Mouse (Mus musculus) lung, embryonic 15.5 days (tissue): ENCODE measurements around the gene Slc44a4. TPM values are rescaled to one million over a fixed set of nuclear protein-coding genes. Genes with fewer than 3 reads are reported as not detected.
A peak's percentile ranks its signal among the peaks of the same experiment; 100 is the strongest.

Source experiments
- ATAC-seq: fragments of 200-750 bp; cut with Nextera tagmentation; 2 replicates; pipeline ENCODE4 v1.8.0; 2017; ENCODE audit warnings: moderate number of reproducible peaks, borderline replicate concordance; ENCODE audit not compliant: low FRiP score, low TSS enrichment; ENCODE audit errors: extremely low read depth
- H3K27ac ChIP-seq: fragments of 300-500 bp; sonication (generic); 2 replicates; pipeline ENCODE4 v1.5.1; 2015; ENCODE audit warnings: moderate library complexity, mild to moderate bottlenecking, inconsistent platforms
- H3K27me3 ChIP-seq: fragments of 300-500 bp; sonication (generic); 2 replicates; pipeline ENCODE4 v1.6.1; 2015; ENCODE audit warnings: inconsistent platforms
- H3K36me3 ChIP-seq: fragments of 300-500 bp; sonication (generic); 2 replicates; pipeline ENCODE4 v1.6.1; 2015; ENCODE audit warnings: inconsistent platforms
- H3K4me1 ChIP-seq: fragments of 300-500 bp; sonication (generic); 2 replicates; pipeline ENCODE4 v1.6.1; 2015; ENCODE audit warnings: inconsistent platforms
- H3K4me2 ChIP-seq: fragments of 300-500 bp; sonication (generic); 2 replicates; pipeline ENCODE4 v1.6.1; 2015; ENCODE audit warnings: inconsistent platforms, mild to moderate bottlenecking, moderate library complexity
- H3K4me3 ChIP-seq: fragments of 300-500 bp; sonication (generic); 2 replicates; pipeline ENCODE4 v1.5.1; 2015; ENCODE audit warnings: mild to moderate bottlenecking, inconsistent platforms
- H3K9ac ChIP-seq: fragments of 300-500 bp; sonication (generic); 2 replicates; pipeline ENCODE4 v1.6.1; 2015; ENCODE audit warnings: inconsistent platforms
- H3K9me3 ChIP-seq: fragments of 300-500 bp; sonication (generic); 2 replicates; pipeline ENCODE4 v1.6.1; 2016; ENCODE audit warnings: inconsistent platforms
- WGBS: fragments of 180-500 bp; shearing (Covaris S2); methylation state at CpG from one replicate; pipeline ENCODE4 v1.1.7; 2015; 5-methylcytosine and 5-hydroxymethylcytosine counted together
- polyA plus RNA-seq: library from polyadenylated mRNA; unstranded; fragments of >200 nt; fragmentation: Nextera tagmentation; extraction: Ambion mirVana; gene quantifications from 2 replicates; pipeline ENCODE4 v1.2.1, GENCODE M21; 2015

The Slc44a4 gene
- polyA plus RNA-seq: 0.94 and 1.5 TPM in 2 replicates

DNA sequence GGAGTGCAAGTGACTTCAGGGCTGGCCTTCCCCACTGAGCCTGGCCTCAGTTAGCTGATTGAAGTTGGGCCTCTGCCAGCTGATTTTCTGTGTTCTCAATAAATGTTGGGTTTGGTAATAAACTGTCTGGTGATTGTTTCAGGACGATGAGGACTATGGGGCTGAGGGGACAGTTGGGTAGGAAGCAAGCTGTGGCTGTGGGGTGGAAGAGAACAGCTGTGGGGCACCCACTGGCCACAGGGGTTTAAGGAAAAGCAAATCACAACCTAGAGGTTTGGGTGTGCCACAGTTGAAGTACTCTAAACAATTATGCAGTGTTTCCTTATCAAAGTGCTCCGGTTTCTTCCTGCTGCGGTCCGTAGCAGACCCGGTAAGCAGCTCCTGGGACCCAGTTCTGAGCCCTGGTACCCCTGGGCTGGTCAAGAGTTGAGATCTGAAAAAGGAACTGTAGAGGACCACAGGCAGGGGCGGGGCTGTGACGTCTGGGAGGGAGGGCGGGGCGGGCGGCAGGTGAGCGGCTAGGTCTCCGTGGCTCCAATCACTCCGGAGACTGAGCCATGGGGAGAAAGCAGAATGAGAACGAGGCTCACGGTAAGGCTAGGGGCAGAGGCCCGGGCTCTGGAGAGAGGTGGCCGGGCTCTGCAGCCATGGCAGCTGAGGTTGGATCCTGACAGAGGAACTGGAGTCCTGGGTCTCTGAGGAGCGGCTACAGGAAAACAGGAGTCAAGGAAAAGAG lies at the start of gene Slc44a4:
Slc44a4 (plus strand) TSS at position 537 of the 736 bp plus-strand sequence.
- ATAC-seq: no peak
- peaks cover 16% of the 10 kb centered on the region; the same call in 1 of the 2 replicates for H3K4me1 ChIP-seq
- WGBS: 34% methylated on average over 18 of the region's 18 CpGs
- peaks cover 49% of the 10 kb centered on the region for H3K36me3 ChIP-seq
- no peaks in the 10 kb centered on the region for H3K27me3 ChIP-seq
- peak within 1 kb of the TSS; percentile 27; the same call in 1 of the 2 replicates for H3K4me2 ChIP-seq
- no peak within 1 kb of the TSS for H3K4me3 ChIP-seq
- H3K27ac ChIP-seq: peak within 1 kb of the TSS; percentile 19; the same call in 1 of the 2 replicates
- H3K9me3 ChIP-seq: no peaks in the 10 kb centered on the region
- H3K9ac ChIP-seq: no peak within 1 kb of the TSS

DNA sequence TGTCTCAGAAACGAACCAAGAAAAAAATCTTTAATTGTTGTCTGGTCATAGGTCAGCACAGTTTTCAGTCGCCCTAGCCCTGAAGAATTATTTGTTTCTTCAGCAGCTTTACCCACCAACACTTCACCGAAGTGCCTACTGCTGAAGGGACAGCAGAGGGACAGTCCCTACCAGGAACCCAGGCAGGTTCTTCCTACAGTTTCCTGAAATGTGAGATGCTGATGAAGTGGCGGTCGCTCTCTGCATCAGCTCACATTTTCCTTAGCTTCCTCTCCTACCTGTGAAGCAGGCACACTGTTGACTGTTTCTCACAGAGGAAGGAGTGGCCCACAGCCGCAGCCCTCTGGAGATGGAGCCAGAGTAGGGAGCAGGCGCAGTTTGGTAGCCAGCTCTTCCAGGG lies 48.3 kb upstream of the Slc44a4 start:
- Histone ChIP-seq H3K4me3 (no peak overlapping the region), H3K4me1 (no peaks in the 10 kb centered on the region)
- 51% methylated on average over 7 of the region's 7 CpGs for WGBS

DNA sequence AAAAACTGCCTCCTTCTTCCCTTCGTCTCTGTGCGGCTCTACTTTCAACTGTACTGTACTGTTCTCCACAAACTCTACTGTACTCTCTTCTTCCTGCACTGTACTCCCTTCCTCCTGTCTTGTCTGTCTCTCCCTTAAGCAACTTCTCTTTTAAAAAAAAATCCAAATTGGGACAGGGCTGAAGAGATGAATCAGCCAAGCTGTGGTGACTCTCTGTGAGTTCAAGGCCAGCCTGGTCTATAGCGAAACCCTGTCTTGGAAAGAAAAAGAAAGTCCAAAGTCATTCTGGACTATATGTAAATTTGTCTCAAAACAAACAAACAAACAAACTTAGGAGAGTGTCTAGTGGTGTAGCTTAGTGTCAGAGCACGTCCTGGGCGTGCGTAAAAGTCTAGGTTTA lies 39.9 kb upstream of the Slc44a4 start:
- no peak overlapping the region for H3K9ac ChIP-seq
- no peak for ATAC-seq
- H3K4me3 ChIP-seq: no peak overlapping the region
- WGBS: 81% methylated on average over 6 of the region's 6 CpGs
- H3K27me3 ChIP-seq: no peaks in the 10 kb centered on the region
- H3K36me3 ChIP-seq: no peaks in the 10 kb centered on the region
- H3K4me1 ChIP-seq: no peaks in the 10 kb centered on the region
- no peak overlapping the region for H3K27ac ChIP-seq
- H3K9me3 ChIP-seq: no peaks in the 10 kb centered on the region
- no peak overlapping the region for H3K4me2 ChIP-seq

More for the DNA sequence above, 48.3 kb upstream of the Slc44a4 start:
- H3K9ac ChIP-seq: no peak overlapping the region
- H3K36me3 ChIP-seq: no peaks in the 10 kb centered on the region
- H3K9me3 ChIP-seq: no peaks in the 10 kb centered on the region
- H3K27me3 ChIP-seq: no peaks in the 10 kb centered on the region
- no peak for ATAC-seq
- no peak overlapping the region for H3K27ac ChIP-seq
- H3K4me2 ChIP-seq: no peak overlapping the region

DNA sequence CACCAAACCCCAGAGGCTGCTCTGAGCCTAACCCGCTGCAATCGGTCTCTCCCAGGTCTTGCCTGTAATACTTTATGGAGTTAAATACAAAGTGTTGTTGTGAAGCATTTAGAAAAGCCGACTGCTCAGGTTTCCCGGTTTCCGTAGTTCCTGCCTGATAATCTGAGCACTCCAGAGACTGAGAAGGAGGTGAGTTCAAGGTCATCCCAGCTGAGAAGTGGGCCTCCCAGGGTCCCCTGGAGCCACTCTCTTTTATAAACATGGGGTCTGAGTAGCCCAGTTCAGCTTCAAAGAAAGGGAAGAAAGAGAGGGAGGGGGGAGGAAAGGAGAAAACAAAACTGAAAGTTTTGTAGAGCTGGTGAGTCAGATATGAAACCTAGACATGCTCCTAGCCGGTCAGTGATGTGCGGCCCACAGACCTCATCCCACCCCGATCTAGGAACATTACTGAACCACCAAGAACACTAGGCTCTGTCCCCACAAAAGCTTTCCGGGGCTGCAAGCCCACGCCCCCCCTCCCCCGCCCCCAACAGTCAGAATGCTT lies 34.9 kb upstream of the Slc44a4 start, which contains the start of gene Zbtb12:
Zbtb12 (plus strand) TSS at position 148 of the 544 bp plus-strand sequence.
- no peak for ATAC-seq
- no peak within 1 kb of the TSS for H3K27ac ChIP-seq
- H3K4me2 ChIP-seq: no peak within 1 kb of the TSS
- H3K9me3 ChIP-seq: no peaks in the 10 kb centered on the region
- no peaks in the 10 kb centered on the region for H3K27me3 ChIP-seq
- no peak within 1 kb of the TSS for H3K4me3 ChIP-seq
- H3K4me1 ChIP-seq: peaks cover 6% of the 10 kb centered on the region; the same call in 1 of the 2 replicates
- 52% methylated on average over 11 of the region's 11 CpGs for WGBS
- H3K36me3 ChIP-seq: no peaks in the 10 kb centered on the region
- H3K9ac ChIP-seq: no peak within 1 kb of the TSS

DNA sequence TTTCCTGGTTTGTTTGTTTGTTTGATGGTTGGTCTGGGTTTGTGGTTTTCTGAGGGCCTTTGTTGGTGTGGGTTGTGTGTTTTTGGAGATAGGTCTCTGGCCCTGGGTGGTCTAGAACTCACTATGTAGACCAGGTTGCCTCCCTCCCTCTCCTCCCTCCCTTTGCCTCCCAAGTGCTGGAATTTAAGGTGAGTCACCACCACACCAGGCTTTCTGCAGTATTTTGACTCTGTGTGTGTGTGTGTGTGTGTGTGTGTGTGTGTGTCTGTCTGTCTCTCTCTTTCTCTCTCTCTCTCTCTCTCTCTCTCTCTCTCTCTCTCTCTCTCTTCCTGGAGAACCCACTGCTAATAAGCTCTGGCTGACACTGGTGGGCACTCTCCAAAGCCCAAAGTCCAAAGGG lies 33.1 kb upstream of the Slc44a4 start:
- ATAC-seq: no peak
- Histone ChIP-seq H3K4me1 (peaks cover 6% of the 10 kb centered on the region; the same call in 1 of the 2 replicates), H3K4me3 (no peak overlapping the region), H3K4me2 (no peak overlapping the region), H3K36me3 (no peaks in the 10 kb centered on the region), H3K27me3 (no peaks in the 10 kb centered on the region), H3K27ac (no peak overlapping the region), H3K9me3 (no peaks in the 10 kb centered on the region), H3K9ac (no peak overlapping the region)

GRCm38 (mm10) chr17:34881683-34882310 lies 32.5 kb upstream of the Slc44a4 start, which contains the start of gene Gm20547:
Gene Gm20547, minus strand, starts transcription at chr17:34882042.
- 0 out of 2 replicates have a peak within 1 kb of the TSS, but pooled peaks have one; percentile 10 for H3K9ac ChIP-seq
- H3K9me3 ChIP-seq: no peaks in the 10 kb centered on the region
- H3K4me3 ChIP-seq: no peak within 1 kb of the TSS
- H3K36me3 ChIP-seq: no peaks in the 10 kb centered on the region
- WGBS: 8% methylated on average over 15 of the region's 15 CpGs
- H3K4me1 ChIP-seq: peaks cover 6% of the 10 kb centered on the region; the same call in 1 of the 2 replicates
- H3K27me3 ChIP-seq: no peaks in the 10 kb centered on the region
- ATAC-seq: no peak
- H3K27ac ChIP-seq: no peak within 1 kb of the TSS
- H3K4me2 ChIP-seq: 0 out of 2 replicates have a peak within 1 kb of the TSS, but pooled peaks have one; percentile 24

DNA sequence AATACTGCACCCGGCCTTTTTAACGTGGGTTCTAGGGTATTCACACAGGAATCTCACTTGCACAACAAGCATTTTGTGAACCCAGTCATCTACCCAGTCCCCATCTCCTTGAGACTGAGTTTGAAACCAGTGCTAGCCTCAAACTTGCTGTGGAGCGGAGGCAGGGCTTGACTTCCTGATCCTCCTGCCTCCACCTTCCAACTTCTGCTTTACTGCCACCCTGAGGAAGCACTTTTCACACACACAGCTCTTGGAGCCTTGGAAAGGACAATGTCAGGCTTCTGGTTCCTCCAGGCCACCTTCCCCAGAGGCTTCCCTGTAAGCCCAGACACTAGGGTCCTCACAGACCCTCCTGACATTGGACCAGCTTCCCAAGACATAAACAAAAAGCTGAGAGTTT lies 30.9 kb upstream of the Slc44a4 start:
- H3K27ac ChIP-seq: no peak overlapping the region
- no peak overlapping the region for H3K4me3 ChIP-seq
- no peak overlapping the region for H3K4me2 ChIP-seq
- H3K9me3 ChIP-seq: no peaks in the 10 kb centered on the region
- WGBS: 75% methylated on average over 3 of the region's 3 CpGs
- H3K4me1 ChIP-seq: peaks cover 6% of the 10 kb centered on the region; the same call in 1 of the 2 replicates
- no peaks in the 10 kb centered on the region for H3K27me3 ChIP-seq
- H3K9ac ChIP-seq: no peak overlapping the region
- no peaks in the 10 kb centered on the region for H3K36me3 ChIP-seq
- ATAC-seq: no peak

DNA sequence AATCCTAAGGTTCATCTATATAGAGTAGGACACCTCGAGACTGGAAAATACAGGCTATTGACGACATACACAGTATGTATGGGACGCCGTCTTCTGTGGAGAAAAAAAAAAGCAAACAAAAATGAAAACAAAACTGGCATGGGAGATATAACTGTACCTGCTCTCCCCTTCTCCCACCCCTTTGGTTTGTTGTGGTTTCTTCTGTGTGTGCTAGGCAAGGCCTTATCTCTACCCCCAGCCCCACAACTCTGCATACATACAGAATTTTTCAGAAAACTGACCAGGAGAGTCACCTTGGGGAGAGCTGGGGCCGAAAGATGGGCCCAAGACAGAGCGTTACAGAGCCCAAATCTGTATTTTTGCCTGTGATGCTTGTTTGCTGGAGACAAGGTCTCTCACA lies 29.6 kb upstream of the Slc44a4 start:
- no peak overlapping the region for H3K9ac ChIP-seq
- H3K9me3 ChIP-seq: no peaks in the 10 kb centered on the region
- no peak for ATAC-seq
- no peaks in the 10 kb centered on the region for H3K27me3 ChIP-seq
- 84% methylated on average over 6 of the region's 6 CpGs for WGBS
- no peak overlapping the region for H3K4me3 ChIP-seq
- no peak overlapping the region for H3K27ac ChIP-seq
- no peak overlapping the region for H3K4me2 ChIP-seq
- H3K36me3 ChIP-seq: no peaks in the 10 kb centered on the region
- peaks cover 6% of the 10 kb centered on the region; the same call in 1 of the 2 replicates for H3K4me1 ChIP-seq

- Histone ChIP-seq H3K9me3 (no peaks in the 10 kb centered on the region), H3K4me2 (no peak overlapping the region), H3K4me1 (peaks cover 6% of the 10 kb centered on the region; the same call in 1 of the 2 replicates), H3K4me3 (no peak overlapping the region), H3K27ac (no peak overlapping the region), H3K36me3 (no peaks in the 10 kb centered on the region), H3K9ac (no peak overlapping the region), H3K27me3 (no peaks in the 10 kb centered on the region)
- no peak for ATAC-seq
- 61% methylated on average over 3 of the region's 3 CpGs for WGBS
Measured at GRCm38 (mm10) chr17:34885615-34886014, 28.7 kb upstream of the Slc44a4 start.

DNA sequence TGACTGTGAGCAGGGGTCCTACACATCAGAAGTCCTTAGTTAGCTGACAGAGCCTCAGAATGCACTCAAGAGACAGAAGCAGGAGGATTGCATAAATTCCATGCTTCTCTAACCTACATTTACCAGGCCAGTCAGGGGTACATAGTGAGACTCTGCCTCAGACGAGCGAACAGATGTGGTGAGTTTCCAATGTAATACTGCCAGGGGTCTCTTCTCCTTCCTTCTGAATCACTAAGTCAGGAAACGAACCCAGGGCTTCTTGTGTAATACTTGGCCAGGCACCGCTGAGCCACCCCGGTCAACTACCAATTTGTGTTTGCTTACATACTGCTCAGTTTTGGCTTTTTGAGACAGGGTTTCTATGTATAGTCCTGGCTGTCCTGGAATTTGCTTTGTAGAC lies 26.3 kb upstream of the Slc44a4 start:
- Histone ChIP-seq H3K9ac (no peak overlapping the region), H3K27me3 (no peaks in the 10 kb centered on the region), H3K27ac (no peak overlapping the region), H3K4me3 (no peak overlapping the region), H3K4me2 (no peak overlapping the region), H3K4me1 (no peaks in the 10 kb centered on the region), H3K9me3 (no peaks in the 10 kb centered on the region), H3K36me3 (no peaks in the 10 kb centered on the region)
- no peak for ATAC-seq
- 78% methylated on average over 5 of the region's 5 CpGs for WGBS

GRCm38 (mm10) chr17:34890074-34890743 lies 24.1 kb upstream of the Slc44a4 start:
- Histone ChIP-seq H3K9ac (no peak overlapping the region), H3K4me2 (no peak overlapping the region), H3K27ac (no peak overlapping the region), H3K36me3 (no peaks in the 10 kb centered on the region), H3K4me1 (0 out of 2 replicates have a peak, but pooled peaks cover 1% of the 10 kb centered on the region), H3K4me3 (no peak overlapping the region), H3K27me3 (no peaks in the 10 kb centered on the region), H3K9me3 (no peaks in the 10 kb centered on the region)
- WGBS: 81% methylated on average over 12 of the region's 12 CpGs
- ATAC-seq: no peak
